Mouse (Mus musculus): ENCODE data around the gene Smim27. TPM values are rescaled to one million over a fixed set of nuclear protein-coding genes. Genes with fewer than 3 reads are reported as not detected.

Gene Smim27
- total and polyA plus RNA-seq, 3 experiments, result 9.2 to 14.1 (median 9.9) TPM

- ATAC-seq (ENCODE audit: extremely low read depth, insufficient number of reproducible peaks, low FRiP score, poor library complexity, severe bottlenecking), result no peak
- no peaks in the 10 kb centered on the region for H3K36me3 ChIP-seq (replicated peaks)
These were observed 41.5 kb upstream of the Smim27 start for GRCm38 (mm10) chr4:40227886-40228285.

GRCm38 (mm10) chr4:40229723-40230122 is 39.7 kb upstream of the Smim27 start:
- no peak for ATAC-seq (ENCODE audit: extremely low read depth, insufficient number of reproducible peaks, low FRiP score, poor library complexity, severe bottlenecking)

More at GRCm38 (mm10) chr4:40227886-40228285, 41.5 kb upstream of the Smim27 start:
- no peak for DNase-seq (ENCODE audit: low spot score)
- Histone ChIP-seq H3K9me3 (replicated peaks) (no peaks in the 10 kb centered on the region), H3K4me1 (ENCODE audit: insufficient read depth, low read depth, low read length) (no peaks in the 10 kb centered on the region), H3K4me3 (ENCODE audit: low read depth, low read length) (no peak overlapping the region), H3K27me3 (ENCODE audit: insufficient read depth, low read length) (peaks cover 4% of the 10 kb centered on the region; the same call in 1 of the 2 replicates)
- TF ChIP-seq GATA1 (IDR thresholded peaks at IDR 0.05; ENCODE audit: borderline replicate concordance, low read length) (no peak), POLR2AphosphoS5 (IDR thresholded peaks at IDR 0.05; ENCODE audit: insufficient replicate concordance, low read depth, low read length) (no peak), GATA2 (IDR thresholded peaks at IDR 0.05; ENCODE audit: borderline replicate concordance, low read depth, low read length) (no peak), TAL1 (conservative IDR thresholded peaks at IDR 0.05; ENCODE audit: low read depth, low read length) (no peak), CTCF (IDR thresholded peaks at IDR 0.05; ENCODE audit: low read depth, low read length) (no peak)

GRCm38 (mm10) chr4:40233062-40233664 is 36.2 kb upstream of the Smim27 start:
- DNase-seq (ENCODE audit: low spot score), result no peak
- Histone ChIP-seq H3K4me3 (ENCODE audit: low read depth, low read length) (no peak overlapping the region), H3K4me1 (ENCODE audit: insufficient read depth, low read depth, low read length) (peaks cover 3% of the 10 kb centered on the region; the same call in 1 of the 2 replicates), H3K36me3 (replicated peaks) (peaks cover 2% of the 10 kb centered on the region), H3K9me3 (replicated peaks) (no peaks in the 10 kb centered on the region), H3K27me3 (ENCODE audit: insufficient read depth, low read length) (peaks cover 9% of the 10 kb centered on the region; the same call in 1 of the 2 replicates)
- no peak for ATAC-seq (ENCODE audit: extremely low read depth, insufficient number of reproducible peaks, low FRiP score, poor library complexity, severe bottlenecking)
- TF ChIP-seq POLR2AphosphoS5 (IDR thresholded peaks at IDR 0.05; ENCODE audit: insufficient replicate concordance, low read depth, low read length), result no peak
- TF ChIP-seq GATA2 (IDR thresholded peaks at IDR 0.05; ENCODE audit: borderline replicate concordance, low read depth, low read length), result no peak
- no peak for TF ChIP-seq TAL1 (conservative IDR thresholded peaks at IDR 0.05; ENCODE audit: low read depth, low read length)
- TF ChIP-seq CTCF (IDR thresholded peaks at IDR 0.05; ENCODE audit: low read depth, low read length), result no peak
- no peak for TF ChIP-seq GATA1 (IDR thresholded peaks at IDR 0.05; ENCODE audit: borderline replicate concordance, low read length)

More at GRCm38 (mm10) chr4:40229723-40230122, 39.7 kb upstream of the Smim27 start:
- DNase-seq (ENCODE audit: low spot score), result no peak
- no peaks in the 10 kb centered on the region for H3K36me3 ChIP-seq (replicated peaks)
- no peak for TF ChIP-seq GATA1 (IDR thresholded peaks at IDR 0.05; ENCODE audit: borderline replicate concordance, low read length)
- no peak for TF ChIP-seq CTCF (IDR thresholded peaks at IDR 0.05; ENCODE audit: low read depth, low read length)
- no peak for TF ChIP-seq GATA2 (IDR thresholded peaks at IDR 0.05; ENCODE audit: borderline replicate concordance, low read depth, low read length)
- no peak for TF ChIP-seq TAL1 (conservative IDR thresholded peaks at IDR 0.05; ENCODE audit: low read depth, low read length)
- TF ChIP-seq POLR2AphosphoS5 (IDR thresholded peaks at IDR 0.05; ENCODE audit: insufficient replicate concordance, low read depth, low read length), result no peak
- H3K4me3 ChIP-seq (ENCODE audit: low read depth, low read length), result no peak overlapping the region
- no peaks in the 10 kb centered on the region for H3K4me1 ChIP-seq (ENCODE audit: insufficient read depth, low read depth, low read length)
- H3K27me3 ChIP-seq (ENCODE audit: insufficient read depth, low read length), result peaks cover 4% of the 10 kb centered on the region; the same call in 1 of the 2 replicates
- no peaks in the 10 kb centered on the region for H3K9me3 ChIP-seq (replicated peaks)

- no peak for TF ChIP-seq CTCF (IDR thresholded peaks at IDR 0.05; ENCODE audit: low read depth, low read length)
- TF ChIP-seq POLR2AphosphoS5 (IDR thresholded peaks at IDR 0.05; ENCODE audit: insufficient replicate concordance, low read depth, low read length), result no peak
- TF ChIP-seq GATA2 (IDR thresholded peaks at IDR 0.05; ENCODE audit: borderline replicate concordance, low read depth, low read length), result no peak
- no peak for TF ChIP-seq TAL1 (conservative IDR thresholded peaks at IDR 0.05; ENCODE audit: low read depth, low read length)
- no peak for TF ChIP-seq GATA1 (IDR thresholded peaks at IDR 0.05; ENCODE audit: borderline replicate concordance, low read length)
- ATAC-seq (ENCODE audit: extremely low read depth, insufficient number of reproducible peaks, low FRiP score, poor library complexity, severe bottlenecking) (no peak), DNase-seq (ENCODE audit: low spot score) (no peak)
These were observed 35.1 kb upstream of the Smim27 start for GRCm38 (mm10) chr4:40234256-40234655.

GRCm38 (mm10) chr4:40236829-40237228 is 32.5 kb upstream of the Smim27 start:
- Histone ChIP-seq H3K9me3 (replicated peaks) (no peaks in the 10 kb centered on the region), H3K36me3 (replicated peaks) (peaks cover 2% of the 10 kb centered on the region), H3K4me3 (ENCODE audit: low read depth, low read length) (no peak overlapping the region), H3K4me1 (ENCODE audit: insufficient read depth, low read depth, low read length) (peaks cover 24% of the 10 kb centered on the region), H3K27me3 (ENCODE audit: insufficient read depth, low read length) (peaks cover 7% of the 10 kb centered on the region; the same call in 1 of the 2 replicates)
- ATAC-seq (ENCODE audit: extremely low read depth, insufficient number of reproducible peaks, low FRiP score, poor library complexity, severe bottlenecking) (no peak), DNase-seq (ENCODE audit: low spot score) (no peak)
- TF ChIP-seq CTCF (IDR thresholded peaks at IDR 0.05; ENCODE audit: low read depth, low read length) (no peak), POLR2AphosphoS5 (IDR thresholded peaks at IDR 0.05; ENCODE audit: insufficient replicate concordance, low read depth, low read length) (no peak), TAL1 (conservative IDR thresholded peaks at IDR 0.05; ENCODE audit: low read depth, low read length) (no peak), GATA1 (IDR thresholded peaks at IDR 0.05; ENCODE audit: borderline replicate concordance, low read length) (no peak), GATA2 (IDR thresholded peaks at IDR 0.05; ENCODE audit: borderline replicate concordance, low read depth, low read length) (no peak)

More at GRCm38 (mm10) chr4:40234256-40234655, 35.1 kb upstream of the Smim27 start:
- no peak overlapping the region for H3K4me3 ChIP-seq (ENCODE audit: low read depth, low read length)
- H3K27me3 ChIP-seq (ENCODE audit: insufficient read depth, low read length), result peaks cover 11% of the 10 kb centered on the region; the same call in 1 of the 2 replicates
- peaks cover 12% of the 10 kb centered on the region for H3K4me1 ChIP-seq (ENCODE audit: insufficient read depth, low read depth, low read length)
- peaks cover 2% of the 10 kb centered on the region for H3K36me3 ChIP-seq (replicated peaks)
- no peaks in the 10 kb centered on the region for H3K9me3 ChIP-seq (replicated peaks)
